Mouse (Mus musculus) stomach, postnatal 0 days (tissue): ENCODE results near the gene Fam160b1. TPM values are rescaled to one million over a fixed set of nuclear protein-coding genes. Genes with fewer than 3 reads are reported as not detected.

ENCODE experiments used
- ATAC-seq: fragments of 200-750 bp; cut with Nextera tagmentation; 2 replicates; pipeline ENCODE4 v1.8.0; 2017; ENCODE audit not compliant: low FRiP score, low TSS enrichment
- DNase-seq: peaks from one replicate; pipeline ENCODE4 v3.0.0-alpha.2; 2016; ENCODE audit warnings: low spot score
- H3K27ac ChIP-seq: fragments of 300-500 bp; sonication (generic); replicated peaks from 2 replicates; pipeline ENCODE4 v1.5.1; 2014; ENCODE audit warnings: mild to moderate bottlenecking, control low read depth
- H3K27me3 ChIP-seq: fragments of 300-500 bp; sonication (generic); 2 replicates; pipeline ENCODE4 v1.6.1; 2014; ENCODE audit warnings: low read length; ENCODE audit not compliant: control insufficient read depth, insufficient read depth
- H3K36me3 ChIP-seq: fragments of 300-500 bp; sonication (generic); 2 replicates; pipeline ENCODE4 v1.6.1; 2014; ENCODE audit warnings: low read length, mixed read lengths; ENCODE audit not compliant: control insufficient read depth, insufficient read depth
- H3K4me1 ChIP-seq: fragments of 300-500 bp; sonication (generic); replicated peaks from 2 replicates; pipeline ENCODE4 v1.6.1; 2014; ENCODE audit warnings: antibody characterized with exemption; ENCODE audit not compliant: control insufficient read depth, insufficient read depth
- H3K4me2 ChIP-seq: fragments of 300-500 bp; sonication (generic); replicated peaks from 2 replicates; pipeline ENCODE4 v1.6.1; 2014; ENCODE audit warnings: low read depth, mild to moderate bottlenecking, control low read depth, moderate library complexity
- H3K4me3 ChIP-seq: fragments of 300-500 bp; sonication (generic); 2 replicates; pipeline ENCODE4 v1.5.1; 2014; ENCODE audit warnings: low read depth, low read length, control low read depth
- H3K9ac ChIP-seq: fragments of 300-500 bp; sonication (generic); 2 replicates; pipeline ENCODE4 v1.6.1; 2014; ENCODE audit warnings: mild to moderate bottlenecking, low read length, control low read depth, mixed read lengths
- H3K9me3 ChIP-seq: fragments of 300-500 bp; sonication (generic); 2 replicates; pipeline ENCODE4 v1.6.1; 2016; ENCODE audit warnings: low read length; ENCODE audit not compliant: control insufficient read depth
- CTCF ChIP-seq: IDR thresholded peaks from 2 replicates; pipeline ENCODE4 v1.5.1; 2016; ENCODE audit warnings: antibody characterized with exemption, low read depth, mild to moderate bottlenecking, moderate library complexity
- EP300 ChIP-seq: optimal IDR thresholded peaks from 2 replicates; pipeline ENCODE3; 2016; ENCODE audit warnings: antibody characterized with exemption
- WGBS: fragments of 180-500 bp; shearing (Covaris S2); extraction: QIAGEN DNeasy Blood & Tissue Kit; methylation state at CpG from one replicate; pipeline ENCODE4 v1.1.7; 2014; 5-methylcytosine and 5-hydroxymethylcytosine counted together
- polyA plus RNA-seq: library from polyadenylated mRNA; unstranded; fragments of >200 nt; fragmentation: Nextera tagmentation; extraction: Ambion mirVana; gene quantifications from 2 replicates; pipeline ENCODE4 v1.2.1, GENCODE M21; 2015

Gene Fam160b1
- polyA plus RNA-seq, 1 experiment from 2014 or later, result 7.6 TPM

- Histone ChIP-seq H3K27ac (0 out of 2 replicates have a peak overlapping the region, but pooled peaks have one; percentile 41), H3K4me2 (no peak overlapping the region), H3K27me3 (no peaks in the 10 kb centered on the region), H3K36me3 (no peaks in the 10 kb centered on the region), H3K4me3 (no peak overlapping the region), H3K9ac (no peak overlapping the region), H3K4me1 (peaks cover 3% of the 10 kb centered on the region; the same call in 1 of the 2 replicates), H3K9me3 (no peaks in the 10 kb centered on the region)
- ATAC-seq (no peak), DNase-seq (no peak)
- 53% methylated on average over 12 of the region's 12 CpGs for WGBS
- TF ChIP-seq EP300 (no peak), CTCF (no peak)
These were observed 8.0 kb upstream of the Fam160b1 start for GRCm38 (mm10) chr19:57352337-57352935.

DNA sequence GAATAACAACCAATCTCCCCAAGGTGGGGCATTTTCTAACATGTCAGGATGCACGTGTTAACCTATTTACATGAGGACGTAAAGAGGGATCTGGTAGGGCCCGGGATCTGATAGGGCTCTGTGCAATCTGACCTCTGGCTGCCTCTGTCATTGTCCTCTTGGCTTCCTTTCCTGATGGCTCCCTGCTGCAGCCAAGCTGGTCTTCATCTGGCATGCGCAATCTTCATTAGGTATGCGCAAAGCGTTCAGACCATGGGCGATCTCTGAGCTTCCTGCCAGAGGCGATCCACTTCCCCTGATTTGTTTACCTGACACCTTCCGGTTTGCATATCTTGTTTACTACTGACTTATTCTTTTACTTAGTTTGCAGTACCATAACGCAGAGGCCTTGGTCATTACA lies 7.3 kb upstream of the Fam160b1 start:
- Histone ChIP-seq H3K36me3 (no peaks in the 10 kb centered on the region), H3K4me1 (peaks cover 3% of the 10 kb centered on the region; the same call in 1 of the 2 replicates), H3K4me3 (no peak overlapping the region), H3K27ac (0 out of 2 replicates have a peak overlapping the region, but pooled peaks have one; percentile 1), H3K27me3 (no peaks in the 10 kb centered on the region), H3K9me3 (no peaks in the 10 kb centered on the region), H3K9ac (no peak overlapping the region), H3K4me2 (no peak overlapping the region)
- 86% methylated on average over 10 of the region's 10 CpGs for WGBS
- no peak for ATAC-seq
- DNase-seq, result no peak
- TF ChIP-seq CTCF (no peak), EP300 (no peak)

GRCm38 (mm10) chr19:57354050-57354449 lies 6.4 kb upstream of the Fam160b1 start:
- Histone ChIP-seq H3K4me1 (peaks cover 3% of the 10 kb centered on the region; the same call in 1 of the 2 replicates), H3K36me3 (no peaks in the 10 kb centered on the region), H3K27ac (no peak overlapping the region), H3K9ac (no peak overlapping the region), H3K27me3 (no peaks in the 10 kb centered on the region), H3K9me3 (no peaks in the 10 kb centered on the region), H3K4me2 (no peak overlapping the region), H3K4me3 (no peak overlapping the region)
- DNase-seq, result no peak
- no peak for TF ChIP-seq EP300
- no peak for TF ChIP-seq CTCF
- ATAC-seq, result no peak
- 94% methylated on average over 11 of the region's 11 CpGs for WGBS

GRCm38 (mm10) chr19:57354715-57355114 lies 5.8 kb upstream of the Fam160b1 start:
- H3K4me2 ChIP-seq, result no peak overlapping the region
- no peaks in the 10 kb centered on the region for H3K9me3 ChIP-seq
- no peak for ATAC-seq
- 61% methylated on average over 6 of the region's 6 CpGs for WGBS
- H3K4me3 ChIP-seq, result no peak overlapping the region
- TF ChIP-seq EP300 (no peak), CTCF (no peak)
- peak overlapping the region; percentile 30; the same call in 1 of the 2 replicates for H3K27ac ChIP-seq
- no peak for DNase-seq
- H3K9ac ChIP-seq, result no peak overlapping the region
- H3K27me3 ChIP-seq, result no peaks in the 10 kb centered on the region
- H3K36me3 ChIP-seq, result no peaks in the 10 kb centered on the region
- peaks cover 3% of the 10 kb centered on the region; the same call in 1 of the 2 replicates for H3K4me1 ChIP-seq

DNA sequence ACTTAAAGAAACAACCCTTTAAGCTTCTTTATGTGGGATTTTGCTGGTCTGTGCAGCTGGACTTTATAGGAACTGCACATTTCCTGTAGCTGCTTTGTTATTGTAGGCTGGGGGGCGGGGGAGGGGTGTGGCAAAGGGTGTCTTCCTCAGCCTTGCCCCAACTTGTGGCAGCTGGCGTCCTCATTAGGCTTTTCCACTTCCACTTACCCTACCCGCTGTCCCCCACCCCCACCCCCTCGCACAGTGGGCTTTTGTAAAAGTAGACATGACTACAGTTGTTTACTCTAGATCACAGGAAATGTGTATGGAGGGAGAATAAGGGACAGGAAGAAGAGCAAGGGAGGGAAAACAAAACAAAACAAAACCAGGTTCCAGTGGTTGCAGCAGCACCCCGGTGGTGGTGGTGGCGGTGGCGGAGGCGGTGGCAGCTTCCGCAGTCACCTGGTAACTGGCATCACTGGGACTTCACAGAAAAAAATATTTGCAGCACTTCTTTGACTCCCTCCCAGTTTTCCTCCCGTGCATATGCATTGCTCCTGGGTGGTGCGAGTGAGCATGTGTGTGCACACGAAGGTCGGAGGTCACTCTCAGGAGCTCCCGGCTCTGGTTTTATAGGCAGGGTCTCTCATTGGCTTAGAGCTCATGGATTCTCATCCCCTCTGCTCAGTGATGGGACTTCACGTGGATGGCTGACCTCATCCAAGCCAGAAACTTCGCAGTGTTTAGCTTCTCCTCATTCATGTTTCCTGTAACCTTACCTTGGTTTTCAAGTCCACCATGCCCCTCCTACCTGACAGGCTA lies 4.8 kb upstream of the Fam160b1 start:
- H3K27me3 ChIP-seq, result no peaks in the 10 kb centered on the region
- no peak overlapping the region for H3K4me3 ChIP-seq
- no peak overlapping the region for H3K9ac ChIP-seq
- no peak overlapping the region for H3K4me2 ChIP-seq
- H3K36me3 ChIP-seq, result no peaks in the 10 kb centered on the region
- no peak for ATAC-seq
- peaks cover 3% of the 10 kb centered on the region; the same call in 1 of the 2 replicates for H3K4me1 ChIP-seq
- peak overlapping the region; percentile 63 for H3K27ac ChIP-seq
- 49% methylated on average over 16 of the region's 16 CpGs for WGBS
- TF ChIP-seq CTCF, result no peak
- no peak for TF ChIP-seq EP300
- DNase-seq, result no peak
- H3K9me3 ChIP-seq, result no peaks in the 10 kb centered on the region

DNA sequence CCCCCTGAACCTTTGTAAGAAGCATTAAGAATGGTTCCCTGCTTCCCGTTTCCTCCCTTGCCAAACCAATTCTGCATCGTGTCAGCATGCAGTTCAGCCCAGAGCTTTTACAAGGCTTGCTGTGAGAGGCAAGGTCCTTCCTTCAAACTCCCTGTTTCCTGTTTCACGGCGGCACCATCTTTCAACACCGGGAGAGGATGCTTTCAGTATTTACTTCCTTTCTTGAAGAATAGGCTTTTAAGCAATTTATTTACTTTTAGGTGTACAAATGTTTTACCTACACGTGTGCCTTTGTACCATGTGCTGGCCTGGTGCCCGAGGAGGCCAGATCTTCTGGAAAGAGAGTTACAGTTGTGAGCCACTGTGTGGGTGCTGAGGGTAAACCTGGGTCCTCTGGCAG lies 4.2 kb upstream of the Fam160b1 start:
- Histone ChIP-seq H3K9me3 (no peaks in the 10 kb centered on the region), H3K27me3 (no peaks in the 10 kb centered on the region), H3K4me3 (no peak overlapping the region), H3K27ac (peak overlapping the region; percentile 63), H3K4me1 (peaks cover 3% of the 10 kb centered on the region; the same call in 1 of the 2 replicates), H3K36me3 (no peaks in the 10 kb centered on the region), H3K9ac (no peak overlapping the region), H3K4me2 (0 out of 2 replicates have a peak overlapping the region, but pooled peaks have one; percentile 5)
- 27% methylated on average over 7 of the region's 7 CpGs for WGBS
- peak; percentile 40 for DNase-seq
- no peak for ATAC-seq
- TF ChIP-seq CTCF (no peak), EP300 (no peak)
